ENCODE assay signal across 23 mouse cellular contexts in the genomic region with DNA sequence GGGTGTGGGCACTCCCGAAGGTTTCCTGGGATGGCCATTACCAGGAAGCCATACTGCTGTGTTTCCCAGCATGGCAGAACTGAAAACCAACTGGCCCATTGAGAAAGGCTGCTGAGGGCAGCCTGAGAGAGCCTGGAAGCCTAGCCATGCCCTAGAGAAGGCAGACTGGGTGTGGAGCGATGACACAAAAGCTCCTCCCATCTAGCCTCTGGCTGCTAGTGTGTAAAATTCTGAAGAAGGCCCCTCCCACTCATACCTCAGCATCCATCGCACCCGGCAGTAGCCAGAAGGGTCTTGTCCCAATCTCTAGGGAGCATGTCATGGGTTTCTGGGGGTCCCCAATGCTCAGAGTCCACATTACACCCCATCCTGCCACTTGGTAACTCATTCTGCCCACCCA. TPM values are rescaled to one million over a fixed set of nuclear protein-coding genes. Genes with fewer than 3 reads are reported as not detected.
DNase-seq lines count a peak whose midpoint lies in the region; ATAC-seq and TF ChIP-seq lines count a peak whose summit lies in the region.
"Had no signal": no experiment of that assay in that cellular context is flagged by ENCODE, and none has a peak within 500 bp of the region (broad histone marks: within the 10 kb centered on the region; RNA-seq: fewer than 3 reads in every experiment).

No protein-coding gene starts in this region.

- peaks cover 30% of the 10 kb centered on the region for H3K4me1 ChIP-seq in kidney, embryonic 15.5 days
- peaks cover 7% of the 10 kb centered on the region for H3K4me1 ChIP-seq in kidney, adult 2 months (ENCODE audit: control insufficient read depth, insufficient read depth, low read length)

- intact Hi-C loops in heart, postnatal 10 days (cut with DNase I) = no loop called here

- H3K36me3 ChIP-seq in kidney, embryonic 15.5 days = peaks cover 38% of the 10 kb centered on the region
- H3K36me3 ChIP-seq in kidney, adult 2 months (ENCODE audit: control insufficient read depth, insufficient read depth, low read length) = no peaks in the 10 kb centered on the region

- H3K9me3 ChIP-seq in kidney, embryonic 15.5 days (replicated peaks) = no peaks in the 10 kb centered on the region
- H3K9me3 ChIP-seq: embryonic facial prominence, embryonic 12.5 days; forebrain, embryonic 12.5 days; heart, embryonic 15.5 days; hindbrain, embryonic 10.5 days had no signal

- H3K27me3 ChIP-seq in kidney, embryonic 15.5 days = no peaks in the 10 kb centered on the region
- no peaks in the 10 kb centered on the region for H3K27me3 ChIP-seq in kidney, adult 2 months (replicated peaks; ENCODE audit: control insufficient read depth, insufficient read depth, low read length)
- H3K27me3 ChIP-seq: embryonic facial prominence, embryonic 12.5 days; forebrain, embryonic 12.5 days; heart, embryonic 15.5 days had no signal

- no peak for TF ChIP-seq POLR2A in kidney, adult 2 months (IDR thresholded peaks at IDR 0.05; ENCODE audit: low read depth, low read length)

- no peak overlapping the region for H3K27ac ChIP-seq in kidney, embryonic 15.5 days
- no peak overlapping the region for H3K27ac ChIP-seq in kidney, adult 2 months (ENCODE audit: insufficient read depth, low read depth, low read length)
- H3K27ac ChIP-seq: embryonic facial prominence, embryonic 12.5 days; forebrain, embryonic 12.5 days; heart, embryonic 15.5 days; hindbrain, embryonic 10.5 days; hindbrain, embryonic 14.5 days had no signal

- peak overlapping the region; percentile 75 for H3K4me2 ChIP-seq in kidney, embryonic 15.5 days
- H3K4me2 ChIP-seq: embryonic facial prominence, embryonic 12.5 days; forebrain, embryonic 12.5 days; heart, embryonic 11.5 days; heart, embryonic 15.5 days; hindbrain, embryonic 14.5 days had no signal

- WGBS in kidney, embryonic 15.5 days = 73% methylated on average over 4 of the region's 4 CpGs
- WGBS in kidney, adult 2 months = 81% methylated on average over 4 of the region's 4 CpGs

- ATAC-seq in kidney, embryonic 15.5 days (replicated peaks; ENCODE audit: low FRiP score) = no peak
- ATAC-seq in cerebellum, adult (ENCODE audit: insufficient number of reproducible peaks, low FRiP score, low TSS enrichment) = no peak
- ATAC-seq: forebrain, embryonic 16.5 days had no signal

- no peak overlapping the region for H3K4me3 ChIP-seq in kidney, embryonic 15.5 days (replicated peaks)
- H3K4me3 ChIP-seq in kidney, adult 2 months (ENCODE audit: insufficient read depth, low read depth, low read length) = no peak overlapping the region
- H3K4me3 ChIP-seq: embryonic facial prominence, embryonic 12.5 days; forebrain, embryonic 12.5 days; heart, embryonic 15.5 days; hindbrain, embryonic 10.5 days had no signal

- no peak for TF ChIP-seq CTCF in kidney, adult 2 months (conservative IDR thresholded peaks at IDR 0.05; ENCODE audit: insufficient read depth, insufficient read length, low read depth, low read length)

- DNase-seq in kidney, adult 2 months = no peak
- DNase-seq in lung, postnatal 36 days = peak; percentile 21
- no peak for DNase-seq in lung, postnatal 25 days (ENCODE audit: low spot score)
- DNase-seq in ES-CJ7 (ENCODE audit: low read depth, low spot score) = peak; percentile 29
- no peak for DNase-seq in heart, postnatal 10 days
- DNase-seq: adrenal gland, adult 2 months; adrenal gland, postnatal 25 days; cerebellum, adult 2 months; cerebellum, postnatal 10 days; gastrocnemius, postnatal 10 days; heart, adult 18-20 months had no signal

- H3K9ac ChIP-seq in kidney, embryonic 15.5 days = no peak overlapping the region
- H3K9ac ChIP-seq: embryonic facial prominence, embryonic 12.5 days; forebrain, embryonic 12.5 days; heart, embryonic 15.5 days; hindbrain, embryonic 14.5 days had no signal

RNA-seq across cellular contexts. Expression of gene Tpcn2, which starts 2.4 kb away (rescaled TPM):
- polyA plus RNA-seq in kidney, embryonic 15.5 days (2015; fragmentation: Nextera tagmentation; extraction: Ambion mirVana) = 8.8 and 9.7 TPM in 2 replicates
- polyA plus RNA-seq in kidney, adult 2 months (2012; rRNA removed) = 9.5 and 11.7 TPM in 2 replicates
- total RNA-seq in heart, postnatal 10 days (2021) = 1 to 10 TPM; 5.5 to 7.6 TPM

RNA-seq across cellular contexts. Expression of gene Mrgprf, which starts 19.2 kb away (rescaled TPM):
- polyA plus RNA-seq in kidney, embryonic 15.5 days (2015; fragmentation: Nextera tagmentation; extraction: Ambion mirVana) = 2.5 and 3.7 TPM in 2 replicates
- polyA plus RNA-seq in kidney, adult 2 months (2012; rRNA removed) = 6.5 and 8.9 TPM in 2 replicates
- total RNA-seq in heart, postnatal 10 days (2021) = 1 to 10 TPM; 7.1 to 8.0 TPM
- total RNA-seq: MEL had no signal

RNA-seq across cellular contexts. Expression of gene Mrgprd, which starts 33.2 kb away (rescaled TPM):
- polyA plus RNA-seq in kidney, embryonic 15.5 days (2015; fragmentation: Nextera tagmentation; extraction: Ambion mirVana) = not detected in 2 replicates
- polyA plus RNA-seq in kidney, adult 2 months (2012; rRNA removed) = not detected in 2 replicates
- not detected for total RNA-seq in heart, postnatal 10 days (2021)
- total RNA-seq: adrenal gland, adult 2 months; adrenal gland, postnatal 25 days; gastrocnemius, postnatal 10 days; heart, adult 18-20 months; heart, postnatal 25 days; MEL had no signal
- polyA plus RNA-seq: adrenal gland, adult 2 months; cerebellum, adult 2 months; embryonic facial prominence, embryonic 12.5 days; forebrain, embryonic 12.5 days; forebrain, embryonic 16.5 days; frontal cortex, adult 2 months; heart, embryonic 11.5 days; heart, embryonic 15.5 days; hindbrain, embryonic 10.5 days; hindbrain, embryonic 14.5 days had no signal

Comparison
In these comparisons a context has a peak if more than half of its experiments do, and no peak if none do; other contexts are left out.
1. DNase-seq: peak in lung, postnatal 36 days (single experiment) and ES-CJ7 (single experiment); none in kidney, adult 2 months (single experiment), lung, postnatal 25 days (single experiment) and heart, postnatal 10 days (0 of 2).